Mouse (Mus musculus): ENCODE measurements around the gene Osbpl2. TPM values are rescaled to one million over a fixed set of nuclear protein-coding genes. Genes with fewer than 3 reads are reported as not detected.

Osbpl2 gene
- polyA plus RNA-seq (2012; rRNA removed): 40.8 and 42.8 TPM in 2 replicates

GRCm38 (mm10) chr2:180118661-180119438, at the start of gene Osbpl2:
Gene Osbpl2, plus strand, starts transcription at chr2:180119306.

GRCm38 (mm10) chr2:180070481-180071453, 48.3 kb upstream of the Osbpl2 start, which contains the start of gene Mtg2:
Gene Mtg2, plus strand, starts transcription at chr2:180070588.

GRCm38 (mm10) chr2:180103978-180104658, 15.0 kb upstream of the Osbpl2 start, which contains the start of gene Hrh3:
Gene Hrh3, minus strand, starts transcription at chr2:180104488.

GRCm38 (mm10) chr2:180170806-180171521, 51.9 kb downstream of the Osbpl2 start, which contains the start of gene Adrm1:
Gene Adrm1, plus strand, starts transcription at chr2:180171485.

Other genes starting within 250 kb of the Osbpl2 start
- gene Taf4, start 142.7 kb upstream of the Osbpl2 start, polyA plus RNA-seq (2012; rRNA removed): 18.9 and 21.6 TPM in 2 replicates
- gene Lsm14b, start 94.3 kb upstream of the Osbpl2 start, polyA plus RNA-seq (2012; rRNA removed): 169 and 201 TPM in 2 replicates
- gene Psma7, start 76.9 kb upstream of the Osbpl2 start, polyA plus RNA-seq (2012; rRNA removed): 361 and 390 TPM in 2 replicates
- gene Ss18l1, start 76.8 kb upstream of the Osbpl2 start, polyA plus RNA-seq (2012; rRNA removed): 45.2 and 45.3 TPM in 2 replicates
- 39.3 and 40.8 TPM in 2 replicates for gene Mtg2, start 48.7 kb upstream of the Osbpl2 start, polyA plus RNA-seq (2012; rRNA removed)
- gene Hrh3, start 14.8 kb upstream of the Osbpl2 start, polyA plus RNA-seq (2012; rRNA removed): 7.2 and 8.6 TPM in 2 replicates
- 122 and 128 TPM in 2 replicates for gene Adrm1, start 52.2 kb downstream of the Osbpl2 start, polyA plus RNA-seq (2012; rRNA removed)
- gene Lama5, start 106.6 kb downstream of the Osbpl2 start, polyA plus RNA-seq (2012; rRNA removed): 5.2 and 14.0 TPM in 2 replicates
- gene Rps21, start 138.1 kb downstream of the Osbpl2 start, polyA plus RNA-seq (2012; rRNA removed): 2,791 and 2,950 TPM in 2 replicates
- gene Cables2, start 154.2 kb downstream of the Osbpl2 start, polyA plus RNA-seq (2012; rRNA removed): 48.8 and 50.4 TPM in 2 replicates
- gene Rbbp8nl, start 170.6 kb downstream of the Osbpl2 start, polyA plus RNA-seq (2012; rRNA removed): 0.26 TPM in 1 of 2 replicates, not detected in the other
- not detected in 2 replicates for gene Gata5, start 215.4 kb downstream of the Osbpl2 start, polyA plus RNA-seq (2012; rRNA removed)

Measured in central nervous system, embryonic 14 days (tissue).